Mouse (Mus musculus) midbrain, embryonic 14.5 days (tissue): ENCODE results near the gene Rab3gap1. TPM values are rescaled to one million over a fixed set of nuclear protein-coding genes. Genes with fewer than 3 reads are reported as not detected.

ENCODE experiments used
- ATAC-seq: fragments of 200-750 bp; cut with Nextera tagmentation; 2 replicates; pipeline ENCODE4 v1.8.0; 2017; ENCODE audit warnings: moderate number of reproducible peaks, moderate library complexity; ENCODE audit not compliant: low FRiP score, low TSS enrichment
- DNase-seq: peaks from one replicate; pipeline ENCODE4 v3.0.0-alpha.2; 2015
- H3K27ac ChIP-seq: fragments of 300-500 bp; sonication (generic); replicated peaks from 2 replicates; pipeline ENCODE4 v1.5.1; 2014; ENCODE audit warnings: mild to moderate bottlenecking, low read depth, low read length, moderate library complexity
- H3K27me3 ChIP-seq: fragments of 300-500 bp; sonication (generic); 2 replicates; pipeline ENCODE4 v1.6.1; 2014; ENCODE audit warnings: low read length, control low read depth, mixed read lengths; ENCODE audit not compliant: control insufficient read depth, insufficient read depth
- H3K36me3 ChIP-seq: fragments of 300-500 bp; sonication (generic); 2 replicates; pipeline ENCODE4 v1.6.1; 2014; ENCODE audit warnings: low read length, control low read depth; ENCODE audit not compliant: control insufficient read depth, insufficient read depth
- H3K4me1 ChIP-seq: fragments of 300-500 bp; sonication (generic); 2 replicates; pipeline ENCODE4 v1.6.1; 2014; ENCODE audit warnings: mild to moderate bottlenecking, antibody characterized with exemption, low read length, control low read depth; ENCODE audit not compliant: control insufficient read depth, insufficient read depth
- H3K4me2 ChIP-seq: fragments of 300-500 bp; sonication (generic); 2 replicates; pipeline ENCODE4 v1.6.1; 2014; ENCODE audit warnings: mild to moderate bottlenecking, low read length, moderate library complexity
- H3K4me3 ChIP-seq: fragments of 300-500 bp; sonication (generic); replicated peaks from 2 replicates; pipeline ENCODE4 v1.5.1; 2014; ENCODE audit warnings: low read depth, low read length
- H3K9ac ChIP-seq: fragments of 300-500 bp; sonication (generic); replicated peaks from 2 replicates; pipeline ENCODE4 v1.6.1; 2014; ENCODE audit warnings: mild to moderate bottlenecking, low read length, moderate library complexity
- H3K9me3 ChIP-seq: fragments of 300-500 bp; sonication (generic); 2 replicates; pipeline ENCODE4 v1.6.1; 2016; ENCODE audit warnings: low read length, control low read depth, mixed read lengths; ENCODE audit not compliant: control insufficient read depth
- WGBS: fragments of 180-500 bp; shearing (Covaris S2); extraction: QIAGEN DNeasy Blood & Tissue Kit; methylation state at CpG from one replicate; pipeline ENCODE4 v1.1.7; 2014; 5-methylcytosine and 5-hydroxymethylcytosine counted together
- polyA plus RNA-seq: library from polyadenylated mRNA; unstranded; fragments of >200 nt; fragmentation: Nextera tagmentation; extraction: Ambion mirVana; gene quantifications from 2 replicates; pipeline ENCODE4 v1.2.1, GENCODE M21; 2014

Rab3gap1 gene
- polyA plus RNA-seq, 1 experiment from 2014 or later: 25.8 TPM

DNA sequence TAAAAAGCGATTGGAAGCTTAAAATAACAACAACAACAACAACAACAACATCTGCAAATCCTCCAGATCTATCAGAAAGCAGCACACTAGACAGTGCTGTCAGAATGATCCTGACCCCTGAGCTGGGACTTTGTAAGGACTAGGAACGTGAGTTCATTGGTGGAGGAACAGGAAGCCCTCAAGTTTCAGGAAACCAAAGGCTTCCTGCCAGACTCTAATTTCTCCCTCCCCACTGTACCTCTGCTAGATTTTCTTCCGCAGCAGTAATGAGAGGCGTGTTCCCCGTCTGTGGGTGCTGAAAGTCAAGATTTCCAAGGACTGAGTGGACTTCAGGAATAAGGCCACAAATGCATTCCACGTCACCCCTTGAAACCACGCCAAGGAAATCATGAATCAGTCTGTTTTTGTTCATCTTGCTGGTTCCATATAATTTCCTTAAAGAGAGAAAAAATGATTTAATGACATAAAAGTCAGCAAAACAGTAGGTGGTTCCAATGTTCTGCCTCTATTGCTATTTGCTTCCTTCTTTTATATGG lies 18.4 kb upstream of the Rab3gap1 start:
- 93% methylated on average over 7 of the region's 7 CpGs for WGBS
- H3K36me3 ChIP-seq: no peaks in the 10 kb centered on the region

DNA sequence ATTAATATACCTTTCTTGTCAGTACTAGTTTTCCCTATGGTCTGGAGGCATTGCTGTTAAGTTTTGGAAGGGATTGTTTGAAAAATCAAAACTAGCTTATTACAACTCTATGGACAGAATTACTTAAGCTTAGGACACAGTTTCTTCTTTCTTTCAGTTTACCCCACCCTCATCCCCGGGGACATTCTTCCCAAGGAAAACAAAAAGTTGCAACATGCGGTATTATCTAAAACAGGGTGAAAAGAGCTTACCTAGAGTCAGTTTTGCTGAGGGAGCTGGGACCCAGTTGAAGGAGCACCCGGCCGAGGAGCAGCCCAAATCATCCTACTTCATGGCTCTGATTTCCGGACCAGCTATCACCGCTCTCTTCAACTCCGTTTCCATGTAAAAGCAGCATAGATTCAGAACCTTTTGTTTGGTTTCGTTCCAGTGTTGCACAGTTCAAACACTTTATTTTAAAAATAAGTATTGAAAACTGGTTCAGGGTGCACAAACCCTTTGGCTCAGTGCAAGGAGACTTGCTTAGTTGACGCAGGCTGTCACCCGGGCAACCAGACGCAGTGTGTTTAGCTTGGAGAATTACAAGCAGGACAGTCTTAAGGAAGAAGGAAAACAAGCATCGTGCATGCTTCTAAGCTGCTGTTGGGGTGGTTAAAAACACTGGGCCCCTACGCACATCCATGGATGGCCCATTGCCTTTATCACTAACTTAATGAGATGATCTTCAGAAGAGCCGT lies 13.9 kb upstream of the Rab3gap1 start, which contains the start of gene Map3k19:
Map3k19 (minus strand) TSS at position 546 of the 737 bp plus-strand sequence.
- H3K36me3 ChIP-seq: no peaks in the 10 kb centered on the region

More for the DNA sequence above, 18.4 kb upstream of the Rab3gap1 start:
- Histone ChIP-seq H3K4me3 (no peak overlapping the region), H3K4me2 (no peak overlapping the region), H3K27ac (no peak overlapping the region), H3K4me1 (no peaks in the 10 kb centered on the region), H3K9ac (no peak overlapping the region), H3K27me3 (no peaks in the 10 kb centered on the region), H3K9me3 (peaks cover 9% of the 10 kb centered on the region)
- ATAC-seq: no peak
- DNase-seq: no peak

DNA sequence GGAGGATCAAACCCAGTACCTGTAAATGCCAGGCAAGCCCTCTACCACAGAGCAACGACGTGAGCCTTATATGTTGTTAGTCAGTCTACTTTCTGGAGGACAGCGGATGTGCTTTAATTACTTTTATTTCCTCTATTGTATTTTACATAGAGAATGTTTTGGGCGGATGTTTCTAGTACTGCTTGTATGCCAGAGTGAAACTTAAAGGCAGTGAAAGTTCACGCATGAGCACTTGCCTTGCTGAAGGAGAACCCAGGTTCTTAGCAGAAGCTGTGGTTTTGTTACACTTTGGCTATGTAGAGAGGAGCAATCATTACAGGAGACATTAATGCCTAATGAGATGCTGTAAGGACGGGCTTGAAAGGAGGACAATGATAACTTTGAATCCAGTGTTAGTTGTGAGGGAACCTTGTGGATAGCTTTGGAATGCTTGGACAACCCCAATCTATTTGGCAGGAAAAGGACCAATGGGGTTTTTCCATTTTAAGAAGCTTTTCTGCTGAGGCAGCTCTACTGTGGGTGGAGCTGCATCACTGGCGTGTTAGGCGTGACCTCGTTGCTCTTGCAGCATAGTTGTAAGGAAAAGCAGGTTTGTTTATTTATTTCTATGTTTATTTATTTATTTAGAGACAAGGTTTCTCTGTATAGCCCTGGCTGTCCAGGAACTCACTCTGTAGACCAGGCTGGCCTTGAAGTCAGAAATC lies 9.5 kb upstream of the Rab3gap1 start:
- Histone ChIP-seq H3K9ac (no peak overlapping the region), H3K9me3 (no peaks in the 10 kb centered on the region), H3K27ac (no peak overlapping the region), H3K4me1 (no peaks in the 10 kb centered on the region), H3K4me2 (no peak overlapping the region), H3K27me3 (no peaks in the 10 kb centered on the region), H3K4me3 (no peak overlapping the region), H3K36me3 (no peaks in the 10 kb centered on the region)
- 87% methylated on average over 9 of the region's 9 CpGs for WGBS
- ATAC-seq (no peak), DNase-seq (no peak)

More for the DNA sequence above, 13.9 kb upstream of the Rab3gap1 start, which contains the start of gene Map3k19:
- DNase-seq (peak; percentile 45), ATAC-seq (no peak)
- Histone ChIP-seq H3K4me3 (no peak within 1 kb of the TSS), H3K4me2 (no peak within 1 kb of the TSS), H3K27ac (no peak within 1 kb of the TSS), H3K27me3 (no peaks in the 10 kb centered on the region), H3K9ac (no peak within 1 kb of the TSS), H3K4me1 (no peaks in the 10 kb centered on the region), H3K9me3 (peaks cover 9% of the 10 kb centered on the region)
- WGBS: 64% methylated on average over 14 of the region's 14 CpGs

DNA sequence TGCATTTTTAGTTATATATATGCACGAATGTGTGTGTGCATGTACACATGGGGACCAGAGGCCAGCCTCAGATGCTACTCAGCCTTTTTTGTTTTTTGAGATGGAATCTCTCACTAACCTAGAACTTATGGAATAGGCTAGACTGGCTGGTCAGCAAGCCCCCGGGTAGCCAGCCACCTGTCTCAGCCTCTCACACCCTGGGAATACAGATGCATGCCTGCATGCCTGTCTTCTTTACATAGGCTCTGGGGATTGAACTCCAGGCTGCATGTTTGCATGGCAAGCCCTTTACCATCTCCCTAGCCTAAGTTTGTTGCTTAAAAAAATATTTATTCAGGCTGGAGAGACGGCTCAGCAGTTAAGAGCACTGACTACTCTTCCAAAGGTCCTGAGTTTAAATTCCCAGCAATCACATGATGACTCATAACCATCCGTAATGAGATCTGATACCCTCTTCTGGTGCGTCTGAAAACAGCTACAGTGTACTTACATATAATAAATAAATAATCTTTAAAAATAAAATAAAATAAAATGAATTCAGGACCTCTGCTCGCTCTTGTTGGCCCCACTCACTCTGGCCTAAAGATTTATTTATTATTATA lies 8.7 kb upstream of the Rab3gap1 start:
- H3K4me3 ChIP-seq: no peak overlapping the region
- DNase-seq (no peak), ATAC-seq (no peak)
- H3K4me2 ChIP-seq: no peak overlapping the region
- H3K4me1 ChIP-seq: no peaks in the 10 kb centered on the region
- no peak overlapping the region for H3K27ac ChIP-seq
- WGBS: 88% methylated on average over 6 of the region's 6 CpGs
- H3K9ac ChIP-seq: no peak overlapping the region
- H3K27me3 ChIP-seq: no peaks in the 10 kb centered on the region
- H3K9me3 ChIP-seq: no peaks in the 10 kb centered on the region
- no peaks in the 10 kb centered on the region for H3K36me3 ChIP-seq

DNA sequence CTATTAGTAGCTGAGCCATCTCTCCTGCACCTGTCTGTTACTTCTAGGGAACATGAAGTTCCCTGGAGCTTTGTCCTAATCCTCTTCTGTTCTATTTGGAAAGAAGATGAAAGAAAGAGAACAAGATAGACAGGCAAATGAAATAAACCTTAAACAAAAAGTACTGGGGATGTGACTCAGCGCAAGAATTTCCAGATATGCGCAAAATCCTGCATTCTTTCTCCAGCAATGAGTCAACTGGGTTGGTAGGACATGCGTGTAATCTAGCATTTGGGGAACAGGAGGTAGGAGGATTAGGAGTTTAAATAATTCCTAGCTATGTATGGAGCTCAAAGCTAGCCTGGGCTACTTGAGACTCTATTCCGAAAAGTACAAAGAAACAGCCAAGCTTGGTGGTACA lies 8.1 kb upstream of the Rab3gap1 start:
- no peaks in the 10 kb centered on the region for H3K27me3 ChIP-seq
- no peaks in the 10 kb centered on the region for H3K4me1 ChIP-seq
- no peak overlapping the region for H3K9ac ChIP-seq
- DNase-seq (no peak), ATAC-seq (no peak)
- no peaks in the 10 kb centered on the region for H3K36me3 ChIP-seq
- no peak overlapping the region for H3K4me3 ChIP-seq
- H3K9me3 ChIP-seq: no peaks in the 10 kb centered on the region
- H3K27ac ChIP-seq: no peak overlapping the region
- no peak overlapping the region for H3K4me2 ChIP-seq
- WGBS: 88% methylated on average over 4 of the region's 4 CpGs

DNA sequence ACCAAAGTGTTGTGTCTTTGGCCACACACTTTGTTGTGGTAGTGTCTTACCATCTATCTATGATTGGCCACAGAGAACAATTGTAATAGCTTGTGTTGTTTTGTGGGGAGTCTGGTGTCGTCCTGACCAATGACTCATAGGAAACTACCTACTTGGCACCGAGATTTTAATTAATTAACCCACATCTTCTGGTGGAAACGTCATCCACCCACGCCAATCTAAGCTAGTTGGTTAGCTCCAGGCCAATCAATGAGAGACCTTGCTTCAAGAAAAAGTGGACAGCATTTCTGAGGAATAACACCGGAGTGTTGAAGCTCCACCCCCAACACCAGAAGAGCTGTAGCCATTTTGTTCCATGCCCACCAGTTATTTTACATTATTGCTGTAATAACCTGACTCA lies 6.7 kb upstream of the Rab3gap1 start:
- ATAC-seq: no peak
- Histone ChIP-seq H3K4me2 (no peak overlapping the region), H3K27me3 (no peaks in the 10 kb centered on the region), H3K9me3 (no peaks in the 10 kb centered on the region), H3K36me3 (no peaks in the 10 kb centered on the region), H3K4me1 (no peaks in the 10 kb centered on the region), H3K27ac (no peak overlapping the region), H3K4me3 (no peak overlapping the region), H3K9ac (no peak overlapping the region)
- no peak for DNase-seq
- 93% methylated on average over 5 of the region's 5 CpGs for WGBS

DNA sequence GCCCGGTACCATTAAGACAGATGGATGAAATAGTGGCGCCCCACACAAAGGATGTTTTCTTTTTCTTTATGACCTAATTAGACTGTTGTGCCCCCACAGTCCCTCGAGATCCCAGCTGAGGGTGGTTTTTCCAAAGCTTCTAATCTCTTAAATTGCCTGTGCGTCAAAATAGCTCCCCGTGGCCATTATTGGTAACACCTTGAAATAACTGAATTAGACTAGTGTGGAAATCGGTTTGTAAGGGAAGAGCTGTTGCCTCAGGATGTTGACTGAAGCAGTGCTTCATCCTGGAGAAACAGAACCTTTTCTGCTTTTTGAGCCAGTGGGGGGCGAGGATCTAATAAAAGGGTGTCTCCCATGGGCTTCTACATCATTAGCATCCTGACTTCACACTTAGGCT lies 4.8 kb upstream of the Rab3gap1 start:
- peak; percentile 60 for DNase-seq
- Histone ChIP-seq H3K4me2 (no peak overlapping the region), H3K36me3 (no peaks in the 10 kb centered on the region), H3K27me3 (no peaks in the 10 kb centered on the region), H3K9ac (no peak overlapping the region), H3K9me3 (no peaks in the 10 kb centered on the region), H3K4me1 (no peaks in the 10 kb centered on the region), H3K27ac (no peak overlapping the region), H3K4me3 (no peak overlapping the region)
- WGBS: 41% methylated on average over 7 of the region's 7 CpGs
- ATAC-seq: no peak

DNA sequence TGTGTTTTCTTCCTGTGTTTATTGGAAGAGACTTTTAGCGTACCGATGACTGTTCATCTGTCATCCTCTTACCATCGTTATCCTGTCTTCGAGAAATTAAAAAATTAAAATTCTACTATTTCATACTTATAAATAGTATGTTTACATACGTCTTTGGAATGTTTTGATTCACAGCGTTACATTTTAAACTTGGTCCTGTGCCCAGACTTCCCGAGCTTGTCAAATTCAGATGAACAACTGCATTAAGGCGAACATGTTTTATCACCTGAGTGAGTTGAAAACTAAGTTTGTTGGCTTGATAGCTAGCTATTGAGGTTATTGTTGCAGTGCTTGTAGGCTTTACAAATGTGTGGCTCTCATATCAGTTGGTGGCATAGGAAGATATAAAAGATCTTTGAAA lies 703 bp downstream of the Rab3gap1 start:
- H3K4me3 ChIP-seq: peak overlapping the region; percentile 84
- peak overlapping the region; percentile 57 for H3K4me2 ChIP-seq
- H3K27ac ChIP-seq: no peak overlapping the region
- peaks cover 9% of the 10 kb centered on the region for H3K36me3 ChIP-seq
- H3K9ac ChIP-seq: peak overlapping the region; percentile 73
- DNase-seq (no peak), ATAC-seq (no peak)
- no peaks in the 10 kb centered on the region for H3K9me3 ChIP-seq
- H3K4me1 ChIP-seq: peaks cover 8% of the 10 kb centered on the region
- no peaks in the 10 kb centered on the region for H3K27me3 ChIP-seq
- 48% methylated on average over 8 of the region's 8 CpGs for whole genome bisulfite sequencing
